In genomic region chr3:81123461-81123860, GRCm38 (mm10) we compare ENCODE assay signal across 18 mouse cellular contexts.
"Had no signal": no experiment of that assay in that cellular context is flagged by ENCODE, and none has a peak within 500 bp of the region (broad histone marks: within the 10 kb centered on the region; RNA-seq: fewer than 3 reads in every experiment).

No protein-coding gene starts in this region.

- H3K27ac ChIP-seq: intestine, embryonic 15.5 days; limb, embryonic 13.5 days; liver, embryonic 15.5 days; macrophage; midbrain, embryonic 10.5 days; midbrain, embryonic 13.5 days had no signal

- H3K36me3 ChIP-seq: intestine, embryonic 15.5 days; limb, embryonic 13.5 days; liver, embryonic 15.5 days; midbrain, embryonic 10.5 days; midbrain, embryonic 13.5 days had no signal

- H3K4me1 ChIP-seq: intestine, embryonic 15.5 days; limb, embryonic 13.5 days; liver, embryonic 15.5 days; megakaryocyte, embryonic 14.5 days; midbrain, embryonic 13.5 days had no signal

- H3K9me3 ChIP-seq: intestine, embryonic 15.5 days; limb, embryonic 13.5 days; liver, embryonic 15.5 days; megakaryocyte, embryonic 14.5 days; midbrain, embryonic 10.5 days; midbrain, embryonic 13.5 days had no signal

- H3K4me3 ChIP-seq: intestine, embryonic 15.5 days; limb, embryonic 13.5 days; liver, embryonic 15.5 days; megakaryocyte, embryonic 14.5 days; midbrain, embryonic 10.5 days; midbrain, embryonic 13.5 days had no signal

- H3K27me3 ChIP-seq: intestine, embryonic 15.5 days; limb, embryonic 13.5 days; liver, embryonic 15.5 days; megakaryocyte, embryonic 14.5 days; midbrain, embryonic 13.5 days had no signal

- H3K4me2 ChIP-seq: intestine, embryonic 15.5 days; limb, embryonic 13.5 days; liver, embryonic 11.5 days; liver, embryonic 15.5 days; midbrain, embryonic 13.5 days had no signal

- H3K9ac ChIP-seq: intestine, embryonic 15.5 days; limb, embryonic 13.5 days; liver, embryonic 15.5 days; midbrain, embryonic 13.5 days had no signal

- ATAC-seq: intestine, embryonic 15.5 days; midbrain, embryonic 13.5 days; midbrain, embryonic 16.5 days had no signal

- DNase-seq: kidney, adult 11 months; kidney, adult 9 months; kidney, postnatal 14 days; kidney, postnatal 4 days; left cerebral cortex, postnatal 4 days; lung, adult 18-20 months; thymus, adult 18-20 months; thymus, postnatal 14 days; thymus, postnatal 4 days had no signal
